Mouse (Mus musculus) CH12F3 (cell line): ENCODE data around the gene Lmo7.

ENCODE experiments used
- in situ Hi-C: fragments of 300-500 bp; cut with MboI; formaldehyde crosslinking; loops from 2 replicates; pipeline ENCODE4 v1.14.3; 2020; ENCODE audit warnings: low sequenced_read_pairs

Gene Lmo7

DNA sequence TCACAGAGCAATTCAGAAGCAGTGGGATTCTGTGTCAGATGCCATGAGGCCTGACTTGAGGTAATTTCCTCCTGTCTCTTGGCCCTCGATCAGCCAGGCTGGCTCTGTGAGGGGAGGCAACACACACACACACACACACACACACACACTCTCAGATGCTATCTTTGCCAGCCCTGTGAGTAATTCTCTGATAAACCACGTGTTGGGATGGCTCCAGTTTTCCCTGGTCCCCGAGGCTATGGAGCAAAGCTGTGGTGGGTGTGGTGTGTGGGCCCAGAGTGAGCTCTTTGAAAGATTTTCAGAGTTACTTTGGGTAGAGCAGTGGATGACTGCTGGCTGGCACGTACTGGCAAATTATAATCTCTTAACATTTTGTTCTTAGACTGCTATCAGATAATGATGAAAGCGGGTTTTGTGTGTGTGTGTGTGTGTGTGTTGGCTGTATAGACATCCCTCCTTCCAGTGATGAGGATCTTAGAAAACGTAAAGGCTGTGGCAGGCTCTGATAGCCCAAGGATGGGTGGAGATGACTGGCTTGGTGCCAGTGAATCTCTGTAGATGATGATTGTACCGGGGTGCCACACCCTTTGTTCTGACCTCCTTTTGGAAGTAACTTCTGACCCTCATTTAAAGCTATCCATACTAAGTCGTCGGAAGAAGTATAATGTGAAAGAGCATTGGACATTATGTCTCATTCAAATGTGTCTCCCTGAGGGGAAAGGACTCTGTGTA is 140.6 kb downstream of the Lmo7 start:
- in situ Hi-C loops: no loop called here

DNA sequence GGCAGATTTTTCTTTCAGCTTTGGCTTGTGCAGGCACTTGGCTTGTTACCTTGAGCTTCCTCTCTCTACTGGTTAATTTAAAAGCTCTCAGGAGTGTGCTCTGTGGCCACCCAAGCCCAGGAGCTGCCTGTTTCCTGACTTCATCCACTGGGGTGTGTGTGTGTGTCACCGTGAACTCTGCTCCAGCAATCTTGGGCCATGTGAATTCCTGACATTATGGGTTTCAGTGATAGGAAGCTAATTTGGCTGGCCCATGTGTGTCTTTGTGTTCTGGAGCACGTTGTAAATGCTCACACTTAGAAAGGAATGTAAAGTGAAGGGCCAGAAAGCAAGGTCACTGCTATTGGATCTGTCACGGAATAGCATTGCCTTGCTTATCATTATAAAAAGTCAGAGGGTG is 143.1 kb downstream of the Lmo7 start:
- in situ Hi-C loops: no loop called here

DNA sequence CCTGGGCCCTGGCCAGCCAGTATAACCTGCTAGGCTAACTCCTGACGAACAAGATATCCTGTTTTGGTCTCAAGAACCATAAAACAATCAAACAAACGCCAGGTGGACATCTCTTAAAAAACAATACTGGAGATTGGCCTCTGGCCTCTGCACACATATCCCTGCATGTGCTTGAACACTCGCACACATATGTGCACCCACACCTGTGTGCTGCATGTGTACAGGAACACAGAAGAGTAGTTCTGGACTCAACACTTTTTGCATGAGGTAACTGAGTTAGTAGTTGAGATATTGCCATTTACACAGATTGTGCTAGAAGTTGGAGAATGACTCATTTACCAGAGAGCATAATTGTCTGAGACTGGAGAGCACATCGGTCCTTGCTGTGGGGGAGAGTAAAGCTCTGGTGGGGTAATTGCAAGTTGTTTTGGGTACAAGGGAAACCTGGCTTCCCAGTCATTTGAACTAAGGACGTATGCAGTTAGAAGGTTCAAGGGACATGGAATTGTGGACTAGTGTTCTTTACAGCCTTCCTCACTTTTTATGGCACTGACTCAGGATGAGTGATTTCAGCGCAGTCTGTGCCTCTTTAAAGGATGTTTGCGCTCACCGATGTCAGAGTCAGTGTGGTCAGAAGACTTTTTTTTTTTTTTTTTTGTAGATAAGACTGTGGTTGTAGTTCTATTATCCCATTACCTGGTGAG is 148.7 kb downstream of the Lmo7 start:
- in situ Hi-C loops: no loop called here

DNA sequence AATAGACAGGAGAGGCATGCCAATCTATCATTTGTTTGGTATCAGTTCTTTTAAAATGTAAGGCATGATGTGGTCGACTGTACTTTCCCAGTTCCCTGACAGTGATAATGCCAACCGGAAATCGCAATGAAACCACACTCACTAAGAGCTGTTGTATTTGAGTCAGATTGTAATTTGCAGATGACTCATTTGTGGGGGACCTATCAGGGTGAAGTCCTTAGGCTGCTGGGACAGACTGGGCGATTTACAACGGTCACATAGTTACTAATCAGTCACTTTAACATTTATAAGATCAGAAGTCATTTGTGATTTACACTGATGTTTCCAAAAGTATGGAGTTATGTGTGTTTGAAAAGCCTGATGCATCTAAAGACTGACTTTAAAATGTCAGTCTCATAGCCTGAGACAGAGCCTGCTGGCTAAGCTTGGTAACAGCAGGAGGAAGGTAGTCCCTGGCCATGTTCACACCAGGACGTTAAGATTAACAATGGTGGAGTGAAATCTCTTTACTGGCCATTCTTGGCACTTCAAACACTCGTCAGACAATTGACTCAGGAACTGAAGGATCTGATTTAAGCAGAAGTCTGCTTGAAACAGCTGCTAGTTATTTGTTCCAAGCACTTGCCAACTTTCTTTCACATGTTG is 149.4 kb downstream of the Lmo7 start:
- in situ Hi-C loops: no loop called here

DNA sequence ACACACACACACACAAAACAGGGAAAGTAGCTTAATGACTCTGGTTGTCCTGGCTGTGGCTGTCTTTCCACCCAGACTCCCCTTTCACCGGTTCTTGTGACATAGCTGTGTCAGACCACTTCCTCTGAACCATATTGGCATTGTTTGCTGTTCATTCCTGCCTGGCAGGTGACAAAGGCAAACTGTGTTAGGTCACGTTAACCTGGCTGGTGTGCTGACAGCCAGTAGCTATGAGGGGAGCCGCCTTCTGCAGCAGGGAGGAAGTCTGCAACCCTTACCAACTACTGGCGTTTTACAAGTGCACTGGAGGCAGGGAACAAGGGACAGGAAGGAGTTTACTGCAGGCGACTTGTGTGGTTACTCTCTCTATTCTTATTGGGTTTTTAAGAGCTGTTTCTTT is 153.2 kb downstream of the Lmo7 start:
- in situ Hi-C loops: no loop called here

DNA sequence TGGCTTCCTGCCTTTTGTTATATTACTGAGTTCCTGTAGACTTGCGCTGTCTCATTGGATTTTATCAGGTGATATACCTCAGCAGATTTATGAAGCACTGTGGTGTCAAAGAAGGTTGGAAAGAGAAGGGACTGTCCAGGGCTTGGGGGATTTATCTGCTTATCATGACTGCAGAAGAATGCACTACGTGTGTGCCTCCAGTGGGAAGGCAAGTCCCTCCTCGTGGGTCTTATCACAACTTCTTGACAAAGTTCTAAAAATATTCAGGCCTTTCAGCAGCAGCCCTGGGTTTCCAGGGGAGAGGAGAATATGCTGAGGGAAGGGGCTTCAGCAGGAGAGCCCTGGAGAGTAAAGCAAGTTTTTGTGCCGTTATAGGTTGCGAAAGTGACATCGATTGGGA is 154.0 kb downstream of the Lmo7 start:
- in situ Hi-C loops: no loop called here

DNA sequence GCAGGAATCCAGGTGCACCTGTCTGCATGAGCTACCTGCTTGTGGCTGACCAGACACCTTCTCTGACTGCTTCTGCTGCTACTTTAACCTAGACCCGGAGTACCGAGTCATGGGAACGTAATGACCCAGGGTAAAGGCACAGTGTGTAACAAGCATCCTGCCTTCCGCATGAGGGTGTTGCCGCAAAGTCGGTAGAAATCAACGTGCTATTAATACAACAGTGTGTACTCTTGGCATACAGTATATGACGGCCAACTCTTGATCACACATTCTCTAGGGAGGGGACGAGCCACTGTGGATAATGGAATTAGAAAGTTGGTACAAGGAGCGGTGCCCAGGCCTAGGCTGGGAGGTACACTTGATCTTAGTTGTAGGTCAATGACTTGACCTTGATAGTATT is 156.6 kb downstream of the Lmo7 start:
- in situ Hi-C loops: no loop called here

DNA sequence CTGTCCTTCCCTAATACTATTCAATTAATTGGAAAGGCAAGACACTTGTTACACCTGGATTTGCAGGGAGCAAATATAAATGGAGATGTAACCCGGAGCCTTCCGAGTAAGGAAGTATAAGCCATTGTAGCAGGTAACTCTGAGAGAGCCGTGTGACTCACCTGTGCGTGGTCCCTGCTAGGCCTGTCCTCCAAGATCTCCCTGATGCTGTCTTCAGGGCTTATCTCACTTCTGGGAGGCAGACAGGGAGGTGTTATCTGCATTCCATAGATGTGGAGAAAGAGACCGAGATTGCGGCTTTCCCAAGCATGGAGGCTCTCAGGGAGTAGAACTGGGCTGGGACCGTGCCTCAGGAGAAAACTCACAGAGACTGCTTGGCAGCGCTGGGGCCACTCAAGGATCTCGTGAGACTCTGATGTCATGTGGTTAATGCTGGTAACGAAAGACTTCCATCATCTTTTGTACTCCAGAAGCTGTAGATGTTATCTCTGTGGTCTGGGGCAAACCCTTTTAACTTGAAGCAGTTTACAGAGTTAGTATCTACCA is 162.2 kb downstream of the Lmo7 start:
- in situ Hi-C loops: no loop called here

DNA sequence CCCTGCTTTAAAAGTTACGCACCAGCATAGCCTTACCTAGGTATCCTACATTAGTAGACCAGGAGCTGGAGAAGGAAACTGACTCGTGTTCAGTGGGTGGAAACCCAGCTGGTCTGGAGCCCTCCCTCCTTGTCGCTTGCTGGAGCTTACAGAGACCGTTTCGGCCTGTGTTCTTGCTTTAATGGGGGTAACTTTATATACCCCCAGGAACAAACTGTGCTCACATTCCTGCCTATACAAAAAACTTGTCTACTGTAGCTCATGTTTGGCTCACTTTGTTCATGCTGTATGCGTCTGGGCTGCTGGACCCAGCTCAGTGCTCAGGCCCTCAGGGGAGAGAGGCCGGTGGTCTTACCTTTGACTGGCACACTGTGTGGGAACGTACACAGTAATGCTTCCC is 162.7 kb downstream of the Lmo7 start:
- in situ Hi-C loops: no loop called here

DNA sequence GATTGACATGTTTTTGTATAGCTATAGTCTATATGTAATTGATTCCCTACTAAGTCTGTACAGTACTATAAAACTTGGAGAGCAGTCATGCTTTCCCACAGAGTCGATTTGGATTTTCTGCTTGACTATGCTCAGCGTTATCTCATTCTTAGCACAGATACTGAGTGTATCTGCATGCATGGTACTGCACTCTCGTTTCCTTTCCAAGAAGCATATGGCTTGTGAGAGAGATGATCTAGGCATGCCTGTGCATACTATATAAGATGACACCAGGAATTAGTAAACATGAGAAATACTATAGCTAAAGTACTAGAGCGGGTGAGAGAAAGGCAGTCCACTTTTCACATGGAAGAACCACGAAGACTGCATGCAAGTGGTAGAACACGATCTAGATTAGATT is 163.5 kb downstream of the Lmo7 start:
- in situ Hi-C loops: no loop called here

DNA sequence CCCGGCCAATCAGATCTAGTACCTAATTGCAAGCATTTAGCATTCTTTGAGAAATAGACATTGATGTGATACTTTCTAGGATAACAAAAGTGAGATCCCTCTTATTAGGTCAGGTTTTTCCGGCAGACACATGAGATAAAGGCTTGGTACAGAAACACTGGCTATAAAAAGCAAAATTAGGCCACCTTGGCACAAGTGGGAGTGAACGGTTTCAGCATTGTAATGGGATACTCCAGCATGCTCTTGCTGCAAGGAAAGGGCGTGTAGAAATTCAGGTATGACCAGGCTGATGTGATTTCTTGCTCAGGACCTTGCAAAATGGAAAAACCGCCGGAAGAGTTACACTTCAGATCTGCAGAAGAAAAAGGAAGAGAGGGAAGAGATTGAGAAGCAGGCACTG is 168.5 kb downstream of the Lmo7 start:
- in situ Hi-C loops: no loop called here

DNA sequence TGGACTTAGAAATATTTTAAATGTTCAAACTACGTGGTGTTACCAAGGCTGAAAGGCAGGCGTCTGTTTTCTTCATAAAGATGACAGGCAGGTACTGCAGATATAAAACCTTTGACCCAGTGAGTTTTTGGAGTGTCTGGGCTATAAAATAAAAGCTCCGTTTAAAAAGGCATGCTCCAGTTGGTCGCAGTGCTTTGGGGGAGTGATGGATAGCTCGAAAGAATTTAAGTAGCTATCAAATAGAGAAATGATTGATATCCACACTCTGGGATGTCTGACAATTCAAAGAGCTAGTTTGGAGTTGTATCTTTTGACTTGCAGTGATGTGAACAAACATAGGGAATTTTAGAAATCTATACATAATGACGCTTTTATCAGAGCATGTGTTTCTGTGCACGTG is 171.7 kb downstream of the Lmo7 start:
- in situ Hi-C loops: no loop called here

DNA sequence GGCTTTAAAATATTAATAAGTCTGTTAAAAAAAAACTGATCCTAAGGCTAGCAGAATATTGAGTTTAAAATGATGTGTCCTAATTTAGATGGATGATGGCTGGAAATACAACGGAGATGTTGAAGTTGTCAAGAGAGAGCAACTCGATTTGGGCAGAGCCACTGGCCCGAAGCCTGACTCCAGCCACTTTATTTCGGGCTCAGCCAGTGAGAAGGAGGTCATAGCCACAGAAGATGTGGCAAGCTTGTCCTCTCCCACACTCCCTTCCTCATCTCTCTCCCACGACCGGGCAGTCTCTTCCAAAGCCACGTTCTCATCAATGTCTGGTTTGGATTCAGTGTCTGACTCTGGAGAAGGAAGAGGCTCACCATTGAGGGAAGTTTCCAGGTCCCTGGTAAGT is 172.2 kb downstream of the Lmo7 start:
- in situ Hi-C loops: no loop called here

DNA sequence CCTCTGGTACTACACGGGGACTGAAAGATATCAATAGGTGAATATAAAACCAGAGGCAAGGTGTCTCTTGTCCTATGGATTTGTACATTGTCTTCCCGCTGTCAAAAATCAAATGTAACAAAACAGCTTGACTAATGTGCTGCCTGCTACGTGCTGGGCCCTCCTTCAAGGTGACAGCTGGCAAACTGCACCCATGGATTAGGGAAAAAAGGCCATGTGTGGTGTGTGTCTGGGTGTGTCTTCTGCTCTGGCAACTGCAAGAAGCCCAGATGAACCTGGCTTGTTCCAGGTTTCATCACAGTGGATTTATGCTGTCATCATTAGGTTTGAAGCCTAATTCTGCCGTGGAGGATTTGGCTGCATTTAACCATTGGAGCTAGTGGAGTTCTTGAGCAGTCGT is 174.0 kb downstream of the Lmo7 start:
- in situ Hi-C loops: no loop called here

DNA sequence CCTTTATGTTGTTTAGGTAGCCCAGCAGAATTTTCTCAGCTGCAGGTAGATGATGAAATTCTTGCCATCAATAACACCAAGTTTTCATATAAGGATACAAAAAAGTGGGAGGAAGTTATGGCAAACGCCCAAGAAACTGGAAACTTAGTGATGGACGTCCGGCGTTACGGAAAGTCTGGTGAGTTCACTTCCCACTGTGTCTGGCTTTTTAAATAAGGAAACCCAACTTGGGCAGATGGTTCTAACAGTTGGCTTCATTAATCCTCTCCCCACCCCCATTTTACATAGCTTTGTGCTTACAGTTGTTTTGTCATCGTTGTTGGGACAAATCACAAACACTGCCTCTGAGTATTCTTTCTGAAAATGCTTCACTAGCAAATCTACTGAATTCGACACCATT is 182.2 kb downstream of the Lmo7 start:
- in situ Hi-C loops: no loop called here

DNA sequence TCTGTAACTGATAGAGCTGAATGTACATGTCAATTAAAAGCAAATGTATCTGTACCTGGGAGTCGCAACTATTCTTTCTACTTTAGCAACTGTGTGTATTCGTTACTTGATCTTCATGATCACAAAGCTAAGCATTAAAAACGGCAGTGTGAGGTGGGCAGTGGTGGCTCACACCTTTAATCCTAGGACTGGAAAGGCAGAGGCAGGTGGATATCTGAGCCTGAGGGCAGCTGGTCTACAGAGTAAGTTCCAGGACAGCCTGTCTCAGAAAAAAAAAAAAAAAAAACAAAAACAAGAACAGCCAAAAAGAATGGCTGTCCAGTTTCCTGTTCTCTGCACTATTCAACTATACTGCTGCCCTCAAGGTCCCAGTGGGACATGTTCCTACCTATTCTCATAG is 182.6 kb downstream of the Lmo7 start:
- in situ Hi-C loops: no loop called here

DNA sequence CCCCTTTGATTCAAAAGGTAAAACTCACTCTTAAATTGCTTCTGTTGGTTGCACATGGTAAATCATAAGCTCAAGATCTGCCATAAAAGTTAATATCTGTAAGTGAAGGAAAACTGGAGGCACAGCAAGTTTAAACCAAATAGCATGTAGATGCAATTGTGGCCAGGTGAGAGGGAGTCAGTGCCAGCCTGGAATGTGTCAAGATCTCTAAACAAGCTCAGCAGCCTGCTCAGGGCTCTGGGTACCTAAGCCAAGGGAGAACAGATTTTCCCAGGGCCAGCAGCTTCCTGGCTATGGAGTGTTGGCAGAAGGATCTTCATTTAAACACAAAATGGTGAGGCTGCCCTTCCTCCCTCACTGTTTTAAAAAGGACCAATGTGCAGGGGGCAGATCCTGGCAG is 184.6 kb downstream of the Lmo7 start:
- in situ Hi-C loops: no loop called here

DNA sequence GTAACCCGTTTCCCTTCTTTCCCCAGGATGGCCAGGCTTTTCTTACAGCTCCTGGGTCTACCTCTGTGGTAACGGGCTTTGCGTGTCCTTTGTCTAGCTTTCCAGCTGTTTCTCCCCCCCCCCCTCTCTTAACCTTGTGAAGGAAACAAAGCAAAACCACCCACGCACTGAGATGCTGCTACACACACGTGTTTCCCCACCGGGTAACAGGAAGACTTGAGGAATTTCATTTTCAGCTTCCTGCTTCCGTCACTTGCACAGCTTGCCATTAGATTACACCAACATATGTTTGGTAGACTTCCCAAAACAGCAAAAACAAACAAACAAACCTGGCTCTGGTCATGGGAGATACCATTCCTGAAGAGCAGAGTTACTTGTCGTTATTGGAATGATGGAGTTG is 186.1 kb downstream of the Lmo7 start:
- in situ Hi-C loops: no loop called here

DNA sequence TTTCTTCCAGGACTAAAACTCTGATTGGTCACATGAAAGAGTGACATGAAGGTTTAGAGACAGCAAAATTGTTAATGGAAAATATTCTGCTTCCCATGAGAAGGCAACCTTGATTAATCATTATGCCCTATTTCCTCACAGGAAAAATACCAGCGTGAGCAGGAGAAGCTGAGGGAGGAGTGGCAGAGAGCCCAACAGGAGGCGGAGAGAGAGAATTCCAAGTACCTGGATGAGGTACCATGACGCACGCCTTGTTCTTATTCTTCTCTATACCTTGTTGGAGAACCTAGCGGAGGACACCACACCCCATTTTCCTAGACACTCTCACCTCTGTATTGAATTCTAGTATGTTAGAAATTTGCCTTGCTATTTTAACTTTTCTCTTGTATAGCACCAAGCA is 188.7 kb downstream of the Lmo7 start:
- in situ Hi-C loops: no loop called here

DNA sequence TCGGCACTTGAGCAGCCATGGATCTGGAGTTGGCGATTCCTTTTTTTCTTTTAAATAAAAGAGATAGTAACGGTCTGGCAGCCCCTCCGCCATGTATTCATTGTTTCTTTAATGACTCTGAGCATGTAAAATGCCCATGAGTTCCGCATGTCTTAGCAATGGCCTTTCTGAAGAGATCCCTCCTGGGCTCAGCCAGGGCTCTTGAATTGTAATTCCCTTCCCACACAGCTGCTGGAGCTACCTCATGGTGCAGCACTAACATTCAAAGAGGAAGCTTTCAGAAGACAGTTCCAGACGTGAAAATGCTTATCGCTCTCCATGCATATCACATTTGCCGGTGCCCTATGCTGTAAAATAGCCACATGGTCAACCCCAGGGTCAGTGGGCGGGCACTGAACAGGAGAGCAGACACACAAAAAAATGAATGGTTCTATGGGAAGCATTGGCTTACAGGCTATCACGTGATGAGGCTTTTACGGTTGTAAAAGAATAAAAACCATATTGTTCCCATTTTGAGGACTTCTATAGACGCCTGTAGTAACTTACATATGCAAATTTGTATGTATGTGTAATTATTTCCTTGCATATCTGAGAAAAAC is 198.0 kb downstream of the Lmo7 start:
- in situ Hi-C loops: loop anchor here (25.0 kb wide), 1 partner anchor 1060 kb away; the partner anchor contains the start of gene Kctd12
